Mouse (Mus musculus) ovary, adult 18-20 months (tissue): Measurements from ENCODE around the gene Fam83d.
"Not testable (repeated sequence)": the region's sequence is repeated elsewhere in the genome, so short reads cannot be mapped to it uniquely, and the experiment has no call there.

Experiments used
- DNase-seq: peaks from one replicate; pipeline ENCODE4 v3.0.0; 2022; ENCODE audit warnings: low spot score, mixed read lengths

Fam83d gene

GRCm38 (mm10) chr2:158767742-158768339 lies at the start of gene Fam83d:
Gene Fam83d, plus strand, starts transcription at chr2:158768093.
- DNase-seq, result peak; percentile 96

- DNase-seq, result no peak
These were observed 48.9 kb upstream of the Fam83d start for GRCm38 (mm10) chr2:158718816-158719549.

DNA sequence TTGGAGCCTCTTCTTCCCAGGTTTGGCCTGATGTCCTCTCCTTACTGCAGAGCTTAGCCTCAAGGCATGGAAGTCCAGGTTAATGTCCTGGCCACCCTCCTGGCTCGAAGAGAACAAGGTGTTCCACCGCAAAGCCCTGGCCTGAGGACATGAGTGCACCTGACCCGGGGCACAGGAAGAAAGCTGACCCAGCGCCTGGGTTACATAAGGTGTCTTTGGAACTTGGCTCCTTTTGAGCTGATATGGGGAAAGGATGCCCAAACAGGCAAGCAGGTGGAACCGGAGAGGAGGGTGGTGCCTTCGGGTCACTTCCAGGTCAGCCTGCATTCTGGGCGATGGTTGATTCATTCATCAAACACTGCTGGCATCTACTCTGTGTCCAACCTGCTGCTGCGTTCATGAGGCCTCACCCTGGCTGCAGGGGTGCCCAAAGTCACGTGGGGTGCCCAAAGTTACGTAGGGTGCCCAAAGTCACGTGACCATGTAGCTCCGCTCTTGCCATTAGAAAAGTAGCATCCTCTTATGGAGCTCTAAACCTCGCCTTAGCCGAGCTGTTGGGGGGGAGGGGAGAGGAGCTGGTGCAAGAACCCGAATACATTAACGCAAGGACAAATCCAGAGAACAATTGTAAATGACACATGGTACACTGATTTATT lies 47.0 kb upstream of the Fam83d start:
- no peak for DNase-seq

DNA sequence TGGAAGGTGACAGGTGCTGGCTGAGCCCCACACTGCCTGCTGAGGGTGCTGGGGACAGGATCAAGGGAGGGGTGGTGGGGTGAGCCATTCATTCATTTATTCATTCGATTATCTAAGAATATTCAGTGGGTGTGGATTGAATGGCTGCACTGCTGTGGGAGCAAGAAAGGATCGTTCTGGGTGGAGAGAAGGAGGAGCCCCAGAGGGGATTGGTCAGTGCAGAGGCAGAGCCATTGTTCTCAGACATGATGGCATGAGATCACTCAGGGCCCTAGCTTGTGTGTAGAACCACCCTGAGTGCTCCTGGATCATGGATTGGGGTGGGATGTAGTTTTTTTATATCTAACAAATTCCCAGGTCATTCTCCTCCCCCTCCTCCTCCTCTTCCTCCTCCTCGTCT lies 46.4 kb upstream of the Fam83d start:
- DNase-seq, result no peak

DNA sequence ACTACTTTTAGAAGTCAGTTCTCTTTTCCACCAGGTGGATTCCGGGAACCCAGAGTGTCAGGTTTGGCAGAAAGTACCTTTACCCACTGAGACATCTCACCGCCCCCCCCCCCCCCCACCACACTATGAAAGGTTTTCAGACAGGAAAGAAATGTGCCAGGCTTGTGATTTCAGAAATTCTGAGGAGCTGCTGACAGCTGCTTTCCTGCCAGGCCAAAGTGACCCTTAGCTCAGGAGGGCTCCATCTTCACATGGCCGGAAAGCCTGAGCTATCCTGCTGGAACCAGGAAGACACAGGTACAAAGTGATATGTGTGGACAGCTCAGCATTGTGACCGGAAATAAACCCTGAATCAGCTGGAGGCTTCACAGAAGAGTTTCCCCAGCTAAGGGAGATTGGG lies 45.8 kb upstream of the Fam83d start:
- no peak for DNase-seq

DNA sequence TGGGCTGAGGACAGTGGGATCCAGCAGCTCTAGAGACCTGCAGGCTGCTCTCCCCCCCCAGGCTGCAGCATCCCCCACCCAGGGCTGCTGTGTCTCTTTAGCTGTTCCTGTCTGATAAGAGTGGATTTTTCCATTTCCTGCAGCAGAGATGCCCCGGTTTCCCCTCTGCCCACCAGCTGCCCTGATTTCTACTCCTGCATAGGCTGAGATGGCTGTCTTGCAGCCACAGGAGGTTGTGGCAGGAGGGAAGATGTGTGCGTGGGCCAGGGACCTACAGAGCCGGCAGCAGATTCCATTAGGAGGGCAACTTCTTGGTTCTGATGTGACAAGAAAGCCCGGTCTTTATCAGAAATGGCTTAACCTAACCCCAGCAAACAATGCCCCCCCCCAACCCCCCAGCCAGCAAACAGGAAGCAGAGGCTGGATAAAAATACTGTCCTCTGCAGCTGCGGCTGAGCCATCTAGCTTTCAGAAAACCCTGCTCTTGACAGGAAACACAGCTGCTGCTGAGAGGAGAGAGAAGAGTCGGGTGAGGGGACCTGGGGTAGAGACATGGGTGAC lies 44.8 kb upstream of the Fam83d start:
- DNase-seq, result no peak

DNA sequence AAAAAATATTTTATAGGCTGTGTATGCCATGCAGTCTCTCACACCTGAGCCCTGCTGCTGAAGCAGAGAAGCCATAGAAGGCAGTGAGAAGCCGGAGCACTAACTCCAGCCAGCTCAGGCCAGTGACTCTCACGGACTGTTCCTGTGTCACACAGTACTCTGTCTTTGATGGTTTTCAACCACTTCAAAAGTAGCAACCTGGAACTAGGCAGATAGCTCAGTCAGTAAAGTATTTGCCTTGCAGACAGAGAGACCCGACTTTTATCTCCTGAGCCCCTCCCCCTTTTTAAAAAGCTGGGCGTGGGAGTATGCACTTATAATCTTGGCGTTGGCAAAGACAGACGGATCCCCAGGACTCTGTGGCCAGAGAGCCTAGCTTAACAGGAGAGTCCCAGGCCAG lies 44.1 kb upstream of the Fam83d start:
- DNase-seq, result no peak

DNA sequence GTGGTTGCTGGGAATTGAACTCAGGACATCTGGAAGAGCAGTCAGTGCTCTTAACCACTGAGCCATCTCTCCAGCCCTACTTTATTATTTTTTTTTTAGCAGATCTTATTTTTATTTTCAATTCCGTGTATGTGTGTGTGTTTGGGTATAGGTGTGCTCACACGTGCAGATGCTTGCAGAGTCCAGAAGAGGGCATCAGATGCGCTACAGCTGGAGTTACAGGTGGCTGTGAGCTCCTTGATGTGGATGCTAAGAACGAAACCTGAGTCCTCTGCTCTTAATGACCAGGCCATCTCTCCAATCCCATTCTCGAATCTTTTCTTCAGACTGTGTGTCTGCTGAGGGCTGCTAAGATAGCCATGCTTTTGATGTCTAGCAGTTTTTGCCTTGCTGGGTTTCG lies 41.6 kb upstream of the Fam83d start:
- DNase-seq, result no peak

- no peak for DNase-seq
These were observed 39.7 kb upstream of the Fam83d start for GRCm38 (mm10) chr2:158728061-158728815.

- DNase-seq, result no peak
These were observed 37.0 kb upstream of the Fam83d start for GRCm38 (mm10) chr2:158730896-158731295.

DNA sequence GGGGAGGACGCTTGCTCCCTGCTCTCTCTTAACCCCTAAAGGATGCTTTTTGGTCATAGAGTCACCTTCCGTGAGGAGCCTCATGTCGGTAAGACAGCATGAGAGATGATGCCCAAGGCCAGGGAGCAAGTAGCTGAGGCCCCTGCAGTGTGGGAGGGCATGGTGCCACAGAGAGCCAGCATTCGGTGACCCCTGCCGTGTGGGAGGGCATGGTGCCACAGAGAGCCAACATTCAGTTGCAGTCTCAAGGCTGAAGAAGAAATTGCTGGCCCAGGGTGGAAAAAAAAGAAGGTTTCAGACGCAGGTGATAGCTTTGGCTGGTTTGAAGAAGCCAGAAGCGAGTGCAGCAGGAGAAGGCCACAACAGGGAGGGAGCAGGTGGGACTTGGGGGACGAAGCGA lies 35.4 kb upstream of the Fam83d start:
- no peak for DNase-seq

DNA sequence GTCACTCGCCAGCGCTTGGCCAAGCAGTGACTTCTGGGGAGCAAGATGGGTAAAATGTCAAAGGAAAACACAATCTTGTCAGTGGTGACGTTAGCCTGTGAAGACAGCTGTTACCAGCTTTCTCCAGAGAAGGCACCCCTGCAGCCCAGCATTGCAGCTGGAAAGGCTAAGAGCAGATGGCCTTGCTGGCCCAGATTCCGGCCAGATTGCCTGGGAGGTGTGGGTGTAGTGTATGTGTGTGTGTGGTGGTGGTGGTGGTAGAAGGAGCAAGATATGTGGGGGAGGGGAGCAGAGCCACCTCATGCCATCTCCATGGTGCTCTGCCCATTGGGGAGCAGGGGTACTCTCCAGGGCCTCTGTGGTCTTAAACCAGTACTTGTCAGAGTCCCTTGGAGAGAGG lies 34.8 kb upstream of the Fam83d start:
- no peak for DNase-seq

- DNase-seq, result no peak
These were observed 34.0 kb upstream of the Fam83d start for GRCm38 (mm10) chr2:158733914-158734313.

GRCm38 (mm10) chr2:158734500-158735152 lies 33.3 kb upstream of the Fam83d start:
- no peak for DNase-seq

DNA sequence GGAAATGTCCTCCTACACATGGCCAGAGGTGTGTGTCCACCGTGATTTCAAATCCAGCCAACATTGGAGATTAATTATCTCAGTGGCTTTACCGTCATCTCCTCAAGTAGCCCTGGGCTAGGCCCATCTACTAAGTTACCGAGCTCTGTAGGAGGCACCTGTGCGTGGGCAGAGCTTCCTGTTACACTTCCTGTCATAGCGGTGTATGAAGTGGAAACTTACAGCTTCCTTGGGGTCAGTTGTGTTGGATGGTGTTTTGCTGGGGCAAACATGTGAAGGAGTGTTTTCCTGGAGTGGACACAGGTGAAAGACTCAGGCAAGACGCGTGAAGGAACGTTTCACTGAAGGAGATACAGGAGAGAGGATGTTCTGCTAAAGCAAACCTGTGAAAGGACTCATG lies 32.6 kb upstream of the Fam83d start:
- DNase-seq, result no peak

DNA sequence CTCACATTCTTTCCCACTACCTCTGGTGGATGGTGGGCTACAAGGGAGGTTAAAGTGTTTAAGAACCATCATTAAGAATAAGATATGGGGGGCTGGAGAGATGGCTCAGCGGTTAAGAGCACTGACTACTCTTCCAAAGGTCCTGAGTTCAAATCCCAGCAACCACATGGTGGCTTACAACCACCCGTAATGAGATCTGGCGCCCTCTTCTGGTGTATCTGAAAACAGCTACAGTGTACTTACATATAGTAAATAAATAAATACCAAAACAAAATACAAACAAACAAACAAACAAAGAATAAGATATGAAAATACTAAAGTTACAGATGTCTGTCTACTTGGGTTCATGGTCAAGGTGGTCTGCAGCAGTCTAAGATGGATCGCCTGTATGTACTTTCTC lies 31.6 kb upstream of the Fam83d start:
- DNase-seq, result not testable (repeated sequence)

DNA sequence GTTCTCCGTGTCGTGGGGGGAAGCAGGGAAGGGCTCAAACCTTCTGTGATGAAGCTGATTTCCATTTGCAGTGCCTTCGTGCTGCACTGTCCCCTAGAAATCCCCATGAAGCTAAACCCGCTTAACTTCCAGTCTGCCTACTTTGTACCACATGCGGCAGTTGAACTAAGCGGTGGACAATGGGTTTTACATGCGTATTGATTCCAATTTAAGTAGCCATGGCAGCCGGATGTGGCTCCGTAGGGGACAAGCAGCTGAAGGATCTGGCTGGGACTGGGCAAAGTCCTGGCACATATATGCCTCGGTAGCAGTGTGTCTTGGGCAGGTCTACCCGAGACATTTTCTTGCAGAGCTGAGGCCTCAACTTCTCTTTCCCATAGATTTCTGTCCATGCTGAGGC lies 29.3 kb upstream of the Fam83d start:
- DNase-seq, result no peak

DNA sequence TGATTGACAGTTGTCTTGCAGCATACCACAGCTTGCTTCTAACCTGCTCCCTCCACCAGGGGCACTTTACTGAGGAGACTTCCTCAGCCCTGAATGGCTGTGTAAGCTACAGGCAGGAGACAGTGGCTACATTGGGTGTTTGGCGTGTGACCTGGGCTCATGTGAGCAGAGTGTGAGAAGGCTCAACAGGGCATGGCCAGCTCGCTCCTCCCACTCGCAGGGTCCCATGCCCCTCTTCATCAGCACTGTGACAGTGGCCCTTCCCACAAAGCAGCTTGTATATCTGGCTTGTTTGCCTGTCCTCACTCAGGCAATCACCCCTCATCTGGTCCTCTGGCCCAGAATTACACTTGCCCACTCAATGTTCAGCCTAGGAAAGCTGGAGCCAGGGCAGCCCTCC lies 28.8 kb upstream of the Fam83d start:
- DNase-seq, result no peak

DNA sequence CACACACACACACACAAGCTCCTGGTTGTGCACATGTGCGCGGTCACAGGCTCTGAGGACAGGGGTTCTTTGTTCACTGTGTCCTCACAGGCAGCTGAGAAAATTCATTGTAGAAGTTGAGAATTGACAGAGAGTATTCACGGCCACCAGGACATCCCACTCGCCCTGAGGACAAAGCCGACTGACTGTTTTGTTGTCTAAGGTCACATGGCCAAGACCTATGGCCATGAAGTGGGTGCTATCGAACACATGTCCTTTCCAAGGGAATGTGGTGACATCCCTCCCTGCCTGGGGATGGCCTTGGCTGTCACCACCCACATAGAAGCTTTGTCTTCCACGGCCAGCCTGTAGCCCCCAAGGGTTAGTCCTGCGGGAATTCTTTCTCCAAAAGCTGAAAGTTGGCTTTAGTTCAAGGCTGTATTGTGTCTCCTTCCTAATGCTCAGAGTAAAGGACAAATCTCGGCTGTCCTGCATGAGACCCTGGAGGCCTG lies 26.8 kb upstream of the Fam83d start:
- DNase-seq, result peak; percentile 73

DNA sequence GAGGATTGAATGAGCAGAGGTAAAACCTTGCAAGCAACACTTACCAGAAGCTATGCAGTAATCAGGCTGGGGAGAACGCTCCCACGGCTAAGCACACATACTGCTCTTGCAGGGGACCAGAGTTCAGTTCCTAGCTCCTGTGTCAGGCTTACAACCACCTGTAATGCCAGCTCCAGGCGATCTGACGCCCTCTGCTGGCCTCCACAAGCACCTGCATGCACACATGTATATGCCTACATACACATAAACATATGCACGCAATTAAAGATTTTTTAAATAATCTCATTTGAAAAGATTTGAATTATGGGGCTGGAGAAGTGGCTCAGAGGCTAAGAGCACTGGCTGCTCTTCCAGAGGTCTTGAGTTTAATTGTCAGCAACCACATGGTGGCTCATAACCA lies 25.5 kb upstream of the Fam83d start:
- no peak for DNase-seq

DNA sequence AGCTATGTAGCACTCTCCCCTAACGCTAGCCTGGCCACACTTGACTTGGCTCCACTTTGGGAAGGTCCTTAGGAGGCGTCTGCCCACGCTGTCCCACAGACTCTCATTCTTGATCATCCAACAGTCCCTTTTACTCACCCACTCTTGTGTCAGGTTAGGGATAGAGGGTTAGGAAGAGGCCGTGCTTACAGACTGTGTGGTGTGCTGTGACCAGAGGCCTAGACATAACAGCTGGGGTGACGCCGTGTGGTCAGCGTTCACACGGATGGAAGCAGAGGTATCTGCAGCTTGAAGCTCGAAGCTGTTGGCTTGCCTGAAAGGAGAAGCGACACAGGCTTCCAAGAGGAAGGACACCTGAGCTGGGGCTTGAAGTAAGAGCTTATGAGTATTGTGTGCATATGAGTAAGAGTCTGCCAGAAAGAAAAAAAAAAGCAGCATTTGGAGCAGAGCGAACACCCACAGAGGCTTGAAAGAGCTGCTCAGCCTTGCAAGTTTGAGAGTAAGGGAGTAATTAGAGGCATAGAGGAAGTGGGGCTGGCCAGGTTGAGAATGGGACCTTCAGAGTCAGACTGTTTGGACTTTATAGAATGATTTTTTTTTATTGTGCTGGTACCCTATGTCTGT lies 24.3 kb upstream of the Fam83d start:
- DNase-seq, result no peak
